Mouse (Mus musculus) hindbrain, embryonic 16.5 days (tissue): ENCODE results near the gene Odf4. TPM values are rescaled to one million over a fixed set of nuclear protein-coding genes. Genes with fewer than 3 reads are reported as not detected.
A peak's percentile ranks its signal among the peaks of the same experiment; 100 is the strongest.

Experiments used
- ATAC-seq: fragments of 200-750 bp; cut with Nextera tagmentation; 2 replicates; pipeline ENCODE4 v1.8.0; 2017; ENCODE audit warnings: moderate TSS enrichment, moderate library complexity
- H3K27ac ChIP-seq: fragments of 300-500 bp; sonication (generic); 2 replicates; pipeline ENCODE4 v1.5.1; 2014; ENCODE audit warnings: low read depth, mild to moderate bottlenecking, control low read depth, low read length, moderate library complexity
- H3K27me3 ChIP-seq: fragments of 300-500 bp; sonication (generic); replicated peaks from 2 replicates; pipeline ENCODE4 v1.6.1; 2014; ENCODE audit warnings: low read length; ENCODE audit not compliant: control insufficient read depth, insufficient read depth
- H3K36me3 ChIP-seq: fragments of 300-500 bp; sonication (generic); 2 replicates; pipeline ENCODE4 v1.6.1; 2014; ENCODE audit warnings: mild to moderate bottlenecking, low read length, moderate library complexity, mixed read lengths; ENCODE audit not compliant: control insufficient read depth, insufficient read depth
- H3K4me1 ChIP-seq: fragments of 300-500 bp; sonication (generic); 2 replicates; pipeline ENCODE4 v1.6.1; 2014; ENCODE audit warnings: low read depth, low read length; ENCODE audit not compliant: control insufficient read depth, insufficient read depth
- H3K4me2 ChIP-seq: fragments of 300-500 bp; sonication (generic); 2 replicates; pipeline ENCODE4 v1.6.1; 2014; ENCODE audit warnings: mild to moderate bottlenecking, low read length, control low read depth, moderate library complexity
- H3K4me3 ChIP-seq: fragments of 300-500 bp; sonication (generic); 2 replicates; pipeline ENCODE4 v1.5.1; 2014; ENCODE audit warnings: mild to moderate bottlenecking, low read length, control low read depth, moderate library complexity
- H3K9ac ChIP-seq: fragments of 300-500 bp; sonication (generic); 2 replicates; pipeline ENCODE4 v1.6.1; 2014; ENCODE audit warnings: low read depth, mild to moderate bottlenecking, control low read depth, low read length, moderate library complexity
- H3K9me3 ChIP-seq: fragments of 300-500 bp; sonication (generic); 2 replicates; pipeline ENCODE4 v1.6.1; 2014; ENCODE audit warnings: mild to moderate bottlenecking, low read length, moderate library complexity; ENCODE audit not compliant: control insufficient read depth
- WGBS: fragments of 180-500 bp; shearing (Covaris S2); extraction: QIAGEN DNeasy Blood & Tissue Kit; methylation state at CpG from one replicate; pipeline ENCODE4 v1.1.7; 2014; 5-methylcytosine and 5-hydroxymethylcytosine counted together
- polyA plus RNA-seq: library from polyadenylated mRNA; unstranded; fragments of >200 nt; fragmentation: Nextera tagmentation; extraction: Ambion mirVana; gene quantifications from 2 replicates; pipeline ENCODE4 v1.2.1, GENCODE M21; 2015

The Odf4 gene
- polyA plus RNA-seq, 1 experiment from 2014 or later, result 0.34 TPM

DNA sequence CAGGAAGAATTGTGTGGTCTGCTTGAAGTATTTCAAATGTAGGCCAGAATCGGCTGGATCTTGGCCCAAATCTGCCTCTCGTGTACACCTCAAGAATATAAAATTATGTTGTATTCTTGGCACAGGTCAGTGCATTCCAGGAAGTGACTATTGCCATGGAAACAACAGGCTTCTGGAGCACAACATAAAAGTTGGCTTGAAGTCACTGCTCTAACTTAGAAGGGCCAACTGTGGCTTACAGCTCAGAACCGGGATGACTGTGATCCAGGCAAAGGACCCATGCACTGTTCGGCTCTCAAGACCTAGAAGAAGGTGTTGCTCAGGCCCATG lies 20.5 kb downstream of the Odf4 start:
- ATAC-seq, result no peak
- WGBS, result 57% methylated on average over 4 of the region's 4 CpGs
- Histone ChIP-seq H3K4me2 (no peak overlapping the region), H3K36me3 (peaks cover 31% of the 10 kb centered on the region), H3K9ac (no peak overlapping the region), H3K4me3 (no peak overlapping the region), H3K4me1 (peaks cover 9% of the 10 kb centered on the region), H3K27ac (no peak overlapping the region), H3K9me3 (no peaks in the 10 kb centered on the region), H3K27me3 (no peaks in the 10 kb centered on the region)

- Histone ChIP-seq H3K4me1 (peaks cover 10% of the 10 kb centered on the region), H3K4me3 (no peak overlapping the region), H3K27ac (no peak overlapping the region), H3K9me3 (no peaks in the 10 kb centered on the region), H3K9ac (no peak overlapping the region), H3K27me3 (no peaks in the 10 kb centered on the region), H3K36me3 (peaks cover 31% of the 10 kb centered on the region), H3K4me2 (no peak overlapping the region)
- ATAC-seq, result no peak
- WGBS, result 90% methylated on average over 9 of the region's 9 CpGs
Measured at GRCm38 (mm10) chr11:68905665-68906460, 21.0 kb downstream of the Odf4 start.

DNA sequence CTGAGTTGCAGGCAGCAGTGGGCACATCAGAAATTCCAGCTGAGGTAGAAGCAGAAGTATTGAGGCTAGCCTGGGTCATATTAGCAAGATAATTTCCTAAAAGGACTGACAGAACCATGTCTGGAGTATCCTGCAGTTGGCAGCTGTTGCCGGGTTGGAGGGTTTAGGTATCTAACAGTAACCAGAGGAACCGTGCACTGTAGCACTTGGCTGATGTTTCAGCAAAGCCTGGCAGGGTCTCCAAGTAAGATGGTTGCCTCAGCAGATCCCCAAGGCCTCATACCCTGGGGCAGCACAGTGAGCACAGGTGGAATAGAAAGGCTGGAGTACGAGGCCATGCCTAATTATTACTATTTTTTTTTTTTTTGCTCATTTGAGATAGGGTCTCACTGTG lies 21.7 kb downstream of the Odf4 start:
- H3K27me3 ChIP-seq, result no peaks in the 10 kb centered on the region
- H3K9me3 ChIP-seq, result no peaks in the 10 kb centered on the region
- H3K27ac ChIP-seq, result peak overlapping the region; percentile 29; the same call in 1 of the 2 replicates
- no peak overlapping the region for H3K9ac ChIP-seq
- no peak overlapping the region for H3K4me3 ChIP-seq
- H3K36me3 ChIP-seq, result peaks cover 31% of the 10 kb centered on the region
- H3K4me2 ChIP-seq, result no peak overlapping the region
- peaks cover 11% of the 10 kb centered on the region for H3K4me1 ChIP-seq
- no peak for ATAC-seq
- 79% methylated on average over 3 of the region's 3 CpGs for WGBS

- peaks cover 11% of the 10 kb centered on the region for H3K4me1 ChIP-seq
- ATAC-seq, result no peak
- H3K36me3 ChIP-seq, result peaks cover 31% of the 10 kb centered on the region
- 82% methylated on average over 8 of the region's 8 CpGs for WGBS
- no peak overlapping the region for H3K4me2 ChIP-seq
- no peak overlapping the region for H3K4me3 ChIP-seq
- peaks cover 3% of the 10 kb centered on the region; the same call in 1 of the 2 replicates for H3K27me3 ChIP-seq
- H3K9ac ChIP-seq, result no peak overlapping the region
- H3K9me3 ChIP-seq, result no peaks in the 10 kb centered on the region
- H3K27ac ChIP-seq, result peak overlapping the region; percentile 29; the same call in 1 of the 2 replicates
Measured at GRCm38 (mm10) chr11:68904375-68905137, 22.3 kb downstream of the Odf4 start.

- Histone ChIP-seq H3K9ac (no peak overlapping the region), H3K9me3 (no peaks in the 10 kb centered on the region), H3K27me3 (peaks cover 3% of the 10 kb centered on the region; the same call in 1 of the 2 replicates), H3K4me2 (no peak overlapping the region), H3K27ac (no peak overlapping the region), H3K36me3 (peaks cover 31% of the 10 kb centered on the region), H3K4me3 (no peak overlapping the region), H3K4me1 (peaks cover 11% of the 10 kb centered on the region)
- 95% methylated on average over 2 of the region's 2 CpGs for WGBS
- no peak for ATAC-seq
Measured at GRCm38 (mm10) chr11:68903775-68904174, 23.1 kb downstream of the Odf4 start.

- Histone ChIP-seq H3K9me3 (no peaks in the 10 kb centered on the region), H3K4me1 (peaks cover 11% of the 10 kb centered on the region), H3K9ac (peak overlapping the region; percentile 90; the same call in 1 of the 2 replicates), H3K4me2 (peak overlapping the region; percentile 78), H3K27me3 (peaks cover 3% of the 10 kb centered on the region; the same call in 1 of the 2 replicates), H3K27ac (no peak overlapping the region), H3K36me3 (peaks cover 31% of the 10 kb centered on the region), H3K4me3 (peak overlapping the region; percentile 86)
- WGBS, result 88% methylated on average over 5 of the region's 5 CpGs
- no peak for ATAC-seq
Measured at GRCm38 (mm10) chr11:68902823-68903222, 24.1 kb downstream of the Odf4 start.

DNA sequence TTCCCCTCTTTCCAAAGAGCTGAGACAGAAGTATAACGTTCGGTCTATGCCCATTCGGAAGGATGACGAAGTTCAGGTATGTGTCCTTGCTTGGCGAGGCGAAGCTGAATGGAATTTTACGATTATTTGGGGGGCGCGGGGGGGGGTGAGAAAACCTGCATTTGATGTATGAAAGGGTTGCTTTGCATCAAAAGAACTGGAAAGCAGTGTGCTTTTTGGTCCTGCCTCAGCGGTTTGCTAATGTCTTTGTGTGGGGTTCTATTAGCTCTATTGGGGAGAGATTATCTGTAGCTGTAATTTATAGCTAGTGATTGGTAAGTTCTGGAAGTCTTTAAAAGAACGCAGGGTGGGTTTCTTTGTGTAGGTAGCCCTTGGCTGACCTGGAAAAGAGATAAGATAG lies 24.5 kb downstream of the Odf4 start:
- H3K9ac ChIP-seq, result peak overlapping the region; percentile 90
- H3K4me2 ChIP-seq, result peak overlapping the region; percentile 78
- H3K27ac ChIP-seq, result no peak overlapping the region
- 7% methylated on average over 11 of the region's 11 CpGs for WGBS
- peaks cover 11% of the 10 kb centered on the region for H3K4me1 ChIP-seq
- H3K4me3 ChIP-seq, result peak overlapping the region; percentile 86
- ATAC-seq, result no peak
- no peaks in the 10 kb centered on the region for H3K9me3 ChIP-seq
- peaks cover 3% of the 10 kb centered on the region; the same call in 1 of the 2 replicates for H3K27me3 ChIP-seq
- H3K36me3 ChIP-seq, result peaks cover 31% of the 10 kb centered on the region

DNA sequence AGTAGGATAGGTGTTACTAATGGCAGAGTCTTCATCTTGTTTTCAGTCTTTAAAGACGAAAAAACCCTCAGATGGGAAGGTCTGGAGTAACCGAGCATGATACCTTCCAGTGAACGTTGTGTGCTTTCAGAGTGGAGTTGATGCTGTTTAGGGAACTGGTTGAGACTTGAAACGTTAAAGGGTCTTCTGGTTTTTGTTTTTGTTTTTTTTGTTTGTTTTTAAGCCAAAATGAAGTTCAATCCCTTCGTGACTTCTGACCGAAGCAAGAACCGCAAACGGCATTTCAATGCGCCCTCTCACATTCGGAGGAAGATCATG lies 24.9 kb downstream of the Odf4 start:
- WGBS, result under 1% methylated on average over 9 of the region's 10 CpGs
- H3K4me3 ChIP-seq, result peak overlapping the region; percentile 86
- peaks cover 29% of the 10 kb centered on the region for H3K36me3 ChIP-seq
- peak overlapping the region; percentile 90 for H3K9ac ChIP-seq
- peaks cover 11% of the 10 kb centered on the region for H3K4me1 ChIP-seq
- no peak for ATAC-seq
- peaks cover 3% of the 10 kb centered on the region; the same call in 1 of the 2 replicates for H3K27me3 ChIP-seq
- H3K9me3 ChIP-seq, result no peaks in the 10 kb centered on the region
- H3K4me2 ChIP-seq, result peak overlapping the region; percentile 78
- peak overlapping the region; percentile 91 for H3K27ac ChIP-seq

DNA sequence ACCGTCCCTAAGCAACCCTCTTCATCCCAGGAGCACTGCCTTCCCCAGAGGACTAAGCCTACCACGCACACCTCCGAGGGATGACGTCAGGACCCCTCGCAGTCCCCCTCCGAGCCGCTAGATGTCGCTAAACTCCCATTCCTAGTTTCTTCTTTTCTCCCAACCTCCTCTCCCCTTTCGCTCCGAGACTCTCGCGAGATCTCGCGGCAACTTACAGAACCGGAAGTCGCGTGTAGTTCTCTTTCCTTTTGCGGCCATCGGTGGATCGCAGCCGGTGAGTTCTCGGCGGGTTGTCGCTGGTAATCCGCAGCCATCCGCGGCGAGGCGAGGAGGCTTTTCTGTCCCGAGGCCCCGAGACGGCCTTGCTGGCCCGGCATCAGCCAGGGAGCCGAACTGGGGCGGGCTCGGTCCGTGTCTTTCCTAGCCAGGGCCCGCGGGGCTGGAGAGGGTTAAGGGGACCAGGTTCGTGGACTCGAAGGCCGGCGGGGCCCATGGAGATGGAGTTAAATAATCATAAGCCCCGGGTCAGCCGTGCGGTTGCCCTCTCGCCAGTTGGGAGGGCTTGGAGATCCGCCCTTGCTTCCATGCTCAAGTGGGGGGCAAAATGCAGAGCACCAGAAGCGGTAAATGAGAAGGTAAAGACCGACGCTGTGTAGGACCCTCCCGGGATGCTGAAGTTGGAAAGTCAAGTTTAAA lies 25.4 kb downstream of the Odf4 start, which contains the start of gene Rpl26:
Rpl26 (plus strand) TSS at position 233 of the 696 bp plus-strand sequence.
- WGBS, result under 1% methylated on average over 52 of the region's 52 CpGs
- H3K4me3 ChIP-seq, result peak within 1 kb of the TSS; percentile 86
- no peaks in the 10 kb centered on the region for H3K9me3 ChIP-seq
- peak within 1 kb of the TSS; percentile 91 for H3K27ac ChIP-seq
- peak; percentile 90 for ATAC-seq
- peaks cover 11% of the 10 kb centered on the region for H3K4me1 ChIP-seq
- peaks cover 3% of the 10 kb centered on the region; the same call in 1 of the 2 replicates for H3K27me3 ChIP-seq
- peak within 1 kb of the TSS; percentile 78 for H3K4me2 ChIP-seq
- H3K9ac ChIP-seq, result peak within 1 kb of the TSS; percentile 90
- H3K36me3 ChIP-seq, result peaks cover 27% of the 10 kb centered on the region
